Mouse (Mus musculus) cerebellum, adult 2 months (tissue): ENCODE results near the gene Fam3b.

ENCODE experiments used
- CTCF ChIP-seq: fragments of 200-500 bp; IDR thresholded peaks from 2 replicates; pipeline ENCODE4 v1.5.1; 2011; ENCODE audit warnings: low read depth, mild to moderate bottlenecking, control low read depth, low read length, moderate library complexity, borderline replicate concordance; ENCODE audit not compliant: insufficient read depth
- POLR2A ChIP-seq: fragments of 200-500 bp; IDR thresholded peaks from 2 replicates; pipeline ENCODE4 v1.6.1; 2011; ENCODE audit warnings: low read length, control low read depth, borderline replicate concordance; ENCODE audit not compliant: insufficient read depth

GRCm38 (mm10) chr16:97500901-97501300 is 13.7 kb downstream of the Fam3b start:
- no peak for TF ChIP-seq CTCF
- no peak for TF ChIP-seq POLR2A
